Mouse (Mus musculus) thymus, adult 2 months (tissue): ENCODE results near the gene Wwc2.

Source experiments
- CTCF ChIP-seq: fragments of 200-500 bp; IDR thresholded peaks from 2 replicates; pipeline ENCODE4 v1.5.1; 2012; ENCODE audit warnings: mild to moderate bottlenecking, control low read depth, low read length, moderate library complexity, borderline replicate concordance; ENCODE audit not compliant: control insufficient read depth, poor library complexity, insufficient read depth; ENCODE audit errors: extremely low read depth
- POLR2A ChIP-seq: fragments of 200-500 bp; IDR thresholded peaks from 2 replicates; pipeline ENCODE4 v1.6.1; 2012; ENCODE audit warnings: mild to moderate bottlenecking, low read length, control low read depth, moderate library complexity; ENCODE audit not compliant: control insufficient read depth, poor library complexity, insufficient read depth; ENCODE audit errors: extremely low read depth

DNA sequence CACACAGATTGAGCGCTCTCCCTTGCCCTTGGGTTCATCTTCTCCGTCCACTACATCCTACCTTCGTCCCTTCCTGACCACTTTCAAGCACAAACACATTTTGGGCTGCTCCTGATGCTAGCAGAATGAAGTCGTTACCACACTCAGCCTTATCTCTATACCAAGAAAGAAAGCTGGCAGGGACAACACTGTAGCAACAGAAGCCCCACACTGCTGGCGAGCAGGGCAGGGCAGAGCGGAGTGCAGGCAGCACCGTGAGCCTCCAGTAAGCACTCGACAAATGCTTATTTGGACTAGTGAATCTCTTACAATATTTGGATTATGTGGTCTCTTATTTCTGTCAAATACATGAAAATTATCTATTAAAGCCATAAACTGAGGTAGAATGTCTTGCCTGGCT, 107.0 kb downstream of the Wwc2 start:
- no peak for TF ChIP-seq POLR2A
- TF ChIP-seq CTCF = no peak
